Mouse (Mus musculus) liver, embryonic 12.5 days (tissue): ENCODE measurements around the gene H3f3b. TPM values are rescaled to one million over a fixed set of nuclear protein-coding genes. Genes with fewer than 3 reads are reported as not detected.

ENCODE experiments used
- ATAC-seq: fragments of 200-750 bp; cut with Nextera tagmentation; 2 replicates; pipeline ENCODE4 v1.8.0; 2017; ENCODE audit warnings: moderate number of reproducible peaks, mild to moderate bottlenecking, moderate library complexity
- H3K27ac ChIP-seq: fragments of 300-500 bp; sonication (generic); 2 replicates; pipeline ENCODE4 v1.5.1; 2016; ENCODE audit warnings: mild to moderate bottlenecking
- H3K27me3 ChIP-seq: fragments of 300-500 bp; sonication (generic); replicated peaks from 2 replicates; pipeline ENCODE4 v1.6.1; 2016; ENCODE audit warnings: mild to moderate bottlenecking, moderate library complexity
- H3K36me3 ChIP-seq: fragments of 300-500 bp; sonication (generic); 2 replicates; pipeline ENCODE4 v1.6.1; 2016; ENCODE audit warnings: mild to moderate bottlenecking, moderate library complexity
- H3K4me1 ChIP-seq: fragments of 300-500 bp; sonication (generic); 2 replicates; pipeline ENCODE4 v1.6.1; 2016
- H3K4me2 ChIP-seq: fragments of 300-500 bp; sonication (generic); 2 replicates; pipeline ENCODE4 v1.6.1; 2016; ENCODE audit warnings: mild to moderate bottlenecking, moderate library complexity
- H3K4me3 ChIP-seq: fragments of 300-500 bp; sonication (generic); 2 replicates; pipeline ENCODE4 v1.5.1; 2016; ENCODE audit warnings: mild to moderate bottlenecking, moderate library complexity
- H3K9ac ChIP-seq: fragments of 300-500 bp; sonication (generic); 2 replicates; pipeline ENCODE4 v1.6.1; 2016; ENCODE audit warnings: mild to moderate bottlenecking, moderate library complexity
- H3K9me3 ChIP-seq: fragments of 300-500 bp; sonication (generic); replicated peaks from 2 replicates; pipeline ENCODE4 v1.6.1; 2016; ENCODE audit warnings: mild to moderate bottlenecking, moderate library complexity
- WGBS: fragments of 180-500 bp; shearing (Covaris S2); methylation state at CpG from one replicate; pipeline ENCODE4 v1.1.7; 2016; ENCODE audit not compliant: insufficient replicate concordance; 5-methylcytosine and 5-hydroxymethylcytosine counted together
- polyA plus RNA-seq: library from polyadenylated mRNA; unstranded; fragments of >200 nt; fragmentation: Nextera tagmentation; extraction: Ambion mirVana; gene quantifications from 2 replicates; pipeline ENCODE4 v1.2.1, GENCODE M21; 2016

Gene H3f3b
- polyA plus RNA-seq, 1 experiment from 2014 or later: 816 TPM

DNA sequence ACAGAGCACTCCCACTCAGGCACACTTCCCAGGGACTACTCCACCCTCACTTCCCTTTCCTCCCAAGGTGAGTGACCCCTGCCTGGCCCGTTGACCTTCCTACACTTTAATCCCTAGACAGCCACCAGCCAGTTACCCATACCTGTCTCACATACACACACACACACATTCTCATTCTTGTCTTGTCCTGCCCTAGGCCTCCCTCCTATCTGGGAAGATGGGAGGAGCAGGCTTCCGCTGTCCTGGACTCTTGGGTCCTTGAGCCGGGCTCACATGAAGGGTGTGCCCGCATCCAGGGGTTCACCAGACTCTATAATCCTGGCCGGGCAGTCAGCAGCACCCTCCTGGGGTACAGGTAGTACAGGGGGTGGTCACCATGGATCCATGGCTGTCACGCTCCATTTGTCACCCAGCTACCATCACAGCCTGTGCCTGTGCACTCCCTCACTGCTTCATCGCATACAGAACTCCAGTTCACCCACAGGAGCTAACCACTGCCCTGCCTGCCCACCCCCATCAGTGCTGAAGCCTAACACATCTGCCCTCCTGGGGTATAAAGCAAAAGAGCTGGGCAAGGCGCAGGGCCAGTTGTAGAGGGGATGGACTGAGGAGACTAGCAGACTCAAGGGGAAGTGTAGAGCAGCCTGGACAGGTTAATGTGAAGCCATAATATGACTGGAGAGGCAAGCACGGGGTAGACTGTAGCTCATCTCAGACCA, 21.9 kb downstream of the H3f3b start:
- H3K9ac ChIP-seq: peak overlapping the region; percentile 69
- ATAC-seq: peak; percentile 5
- H3K36me3 ChIP-seq: peaks cover 41% of the 10 kb centered on the region

DNA sequence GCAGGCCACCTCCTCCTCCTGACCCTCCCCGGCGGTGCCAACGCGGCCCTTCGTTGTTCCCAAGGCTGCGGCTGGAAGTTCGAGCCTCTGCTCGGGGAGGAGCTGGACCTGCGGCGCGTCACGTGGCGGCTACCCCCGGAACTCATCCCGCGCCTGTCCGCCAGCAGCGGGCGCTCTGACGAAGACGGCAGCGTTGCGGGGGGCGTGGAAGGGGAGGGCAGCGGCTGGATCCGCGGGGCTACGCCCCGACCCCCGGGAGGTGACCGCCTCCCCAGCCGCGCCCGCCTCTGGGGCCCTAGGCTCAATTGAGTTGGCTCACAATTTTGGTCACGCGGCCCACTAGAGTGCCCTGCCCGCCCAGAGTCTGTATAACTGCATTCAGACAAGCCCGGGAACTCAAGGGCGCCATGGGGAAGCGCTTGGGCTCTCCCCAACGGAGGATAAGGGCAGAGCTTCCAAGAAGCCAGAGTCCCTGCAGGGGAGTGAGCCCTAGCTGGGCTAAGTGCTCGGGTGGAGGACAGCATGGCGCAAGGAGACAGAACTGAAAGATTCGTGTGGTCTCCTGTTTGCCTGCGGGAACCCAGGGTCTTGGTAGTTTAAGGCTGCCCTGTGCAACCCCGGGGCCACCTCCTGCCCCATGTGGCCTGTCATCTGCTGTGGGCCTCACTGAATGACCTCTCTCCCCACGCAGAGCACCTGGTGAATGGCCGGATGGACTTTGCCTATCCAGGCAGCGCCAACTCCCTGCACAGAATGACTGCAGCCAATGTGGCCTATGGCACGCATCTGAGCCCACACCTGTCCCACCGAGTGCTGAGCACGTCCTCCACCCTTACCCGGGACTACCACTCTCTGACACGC, 22.7 kb downstream of the H3f3b start:
- Histone ChIP-seq H3K9me3 (no peaks in the 10 kb centered on the region), H3K27me3 (peaks cover 9% of the 10 kb centered on the region), H3K27ac (peak overlapping the region; percentile 85), H3K4me1 (peaks cover 40% of the 10 kb centered on the region), H3K4me3 (peak overlapping the region; percentile 51), H3K9ac (peak overlapping the region; percentile 69), H3K4me2 (peak overlapping the region; percentile 84), H3K36me3 (peaks cover 33% of the 10 kb centered on the region)
- WGBS: 6% methylated on average over 53 of the region's 54 CpGs
- ATAC-seq: peak; percentile 76

More for the DNA sequence above, 21.9 kb downstream of the H3f3b start:
- Histone ChIP-seq H3K4me2 (peak overlapping the region; percentile 84), H3K4me3 (peak overlapping the region; percentile 51), H3K27ac (peak overlapping the region; percentile 85), H3K9me3 (no peaks in the 10 kb centered on the region), H3K4me1 (peaks cover 48% of the 10 kb centered on the region), H3K27me3 (peaks cover 4% of the 10 kb centered on the region; the same call in 1 of the 2 replicates)
- WGBS: 59% methylated on average over 9 of the region's 9 CpGs

DNA sequence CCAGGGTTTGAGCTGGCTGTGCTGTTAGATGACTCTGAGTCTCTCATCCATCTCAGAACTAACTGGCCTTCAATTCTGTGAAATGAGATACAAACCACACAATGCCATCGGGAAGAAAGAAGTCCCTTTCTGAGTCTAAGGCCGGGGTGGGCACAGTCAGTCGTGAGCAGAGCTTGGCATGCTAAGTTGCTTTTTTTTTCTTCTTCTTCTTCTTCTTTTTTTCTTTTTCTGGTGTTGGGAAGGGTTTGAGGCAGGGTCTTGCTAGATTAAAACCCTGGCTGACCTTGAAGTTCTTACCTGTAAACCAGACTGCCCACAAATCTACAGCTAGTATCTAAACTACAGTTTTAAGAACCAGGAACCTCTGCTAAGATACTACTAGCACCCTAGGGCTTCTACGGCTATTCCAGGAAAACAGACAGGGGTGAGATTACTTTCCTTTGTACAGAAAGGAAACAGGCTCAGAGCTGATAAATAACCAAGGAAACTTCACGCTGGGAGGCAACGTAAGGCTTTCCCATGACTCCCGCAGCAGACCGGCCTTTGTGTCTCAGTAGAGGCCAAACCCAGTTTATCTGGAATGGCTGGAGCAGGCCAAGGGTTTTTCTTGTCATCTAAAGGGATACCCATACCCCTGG, 23.5 kb downstream of the H3f3b start:
- H3K9me3 ChIP-seq: no peaks in the 10 kb centered on the region
- H3K4me2 ChIP-seq: peak overlapping the region; percentile 84
- H3K36me3 ChIP-seq: peaks cover 26% of the 10 kb centered on the region
- peaks cover 45% of the 10 kb centered on the region for H3K4me1 ChIP-seq
- peak overlapping the region; percentile 69 for H3K9ac ChIP-seq
- peaks cover 15% of the 10 kb centered on the region for H3K27me3 ChIP-seq
- 12% methylated on average over 8 of the region's 8 CpGs for WGBS
- ATAC-seq: 0 out of 2 replicates have a peak, but pooled peaks have one; percentile 1
- H3K27ac ChIP-seq: peak overlapping the region; percentile 85
- peak overlapping the region; percentile 51 for H3K4me3 ChIP-seq

DNA sequence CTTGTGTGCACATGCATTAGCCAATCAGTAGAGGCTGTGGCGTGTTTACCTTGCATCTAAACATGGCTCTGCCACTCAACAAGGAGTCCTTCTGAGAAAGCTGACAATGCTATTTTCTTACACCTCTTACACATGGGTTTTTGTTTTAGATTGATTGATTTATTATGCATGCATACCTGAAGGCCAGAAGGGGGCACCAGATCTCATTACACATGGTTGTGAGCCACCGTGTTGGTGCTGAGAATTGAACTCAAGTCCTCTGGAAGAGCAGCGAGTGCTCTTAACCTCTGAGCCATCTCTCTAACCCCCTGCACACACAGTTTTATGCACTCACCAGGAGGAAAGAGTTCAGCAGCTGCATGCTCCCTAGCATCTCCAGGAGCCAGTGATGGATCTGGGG, 24.9 kb downstream of the H3f3b start:
- Histone ChIP-seq H3K9ac (no peak overlapping the region), H3K27me3 (peaks cover 21% of the 10 kb centered on the region), H3K4me2 (no peak overlapping the region), H3K9me3 (no peaks in the 10 kb centered on the region), H3K4me1 (peaks cover 50% of the 10 kb centered on the region), H3K36me3 (peaks cover 13% of the 10 kb centered on the region), H3K4me3 (no peak overlapping the region), H3K27ac (no peak overlapping the region)
- ATAC-seq: no peak
- WGBS: 87% methylated on average over 3 of the region's 3 CpGs

DNA sequence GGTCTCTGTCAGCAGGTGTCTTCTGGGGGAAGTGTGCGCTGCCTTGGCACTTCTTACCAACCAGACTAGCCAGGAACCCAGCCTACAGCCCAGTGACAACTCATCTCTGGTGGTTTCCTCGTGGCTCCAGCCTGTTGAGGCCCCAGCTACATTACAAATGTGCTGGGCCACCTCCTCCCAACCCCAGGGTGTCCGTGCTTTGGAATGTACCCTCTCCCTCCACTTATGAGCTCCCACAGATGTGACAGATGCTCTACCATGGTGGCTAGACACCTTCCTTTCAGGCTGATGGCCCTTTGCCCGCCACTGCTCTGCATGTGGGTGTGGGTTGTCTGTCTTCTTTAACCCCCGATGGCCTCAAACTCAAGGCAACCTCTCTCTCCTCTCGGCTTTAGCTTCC, 26.0 kb downstream of the H3f3b start:
- H3K27me3 ChIP-seq: peaks cover 26% of the 10 kb centered on the region
- 59% methylated on average over 6 of the region's 6 CpGs for WGBS
- ATAC-seq: no peak

DNA sequence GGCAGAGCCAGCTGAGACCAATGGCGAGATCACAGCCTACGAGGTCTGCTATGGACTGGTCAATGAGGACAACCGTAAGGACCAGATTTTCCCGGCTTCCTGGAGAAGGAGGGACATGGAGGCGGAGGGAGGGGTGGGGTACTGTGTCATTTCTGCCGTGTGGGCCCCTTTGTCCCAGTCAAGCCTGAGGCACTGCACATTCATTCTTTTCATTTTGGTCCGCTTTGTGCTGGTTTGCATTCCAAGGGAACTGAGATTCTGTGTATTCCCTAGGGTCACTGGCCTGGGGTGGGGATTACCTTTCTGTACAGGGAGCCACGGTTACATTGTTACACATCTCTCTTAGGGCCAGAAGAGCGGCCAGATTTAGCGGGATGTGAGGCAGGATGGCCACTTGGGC, 27.2 kb downstream of the H3f3b start:
- Histone ChIP-seq H3K9ac (no peak overlapping the region), H3K4me2 (no peak overlapping the region), H3K4me1 (peaks cover 34% of the 10 kb centered on the region), H3K9me3 (no peaks in the 10 kb centered on the region), H3K4me3 (no peak overlapping the region), H3K36me3 (no peaks in the 10 kb centered on the region), H3K27ac (no peak overlapping the region), H3K27me3 (peaks cover 26% of the 10 kb centered on the region)
- 62% methylated on average over 10 of the region's 10 CpGs for WGBS
- no peak for ATAC-seq

More for the DNA sequence above, 26.0 kb downstream of the H3f3b start:
- Histone ChIP-seq H3K4me1 (peaks cover 45% of the 10 kb centered on the region), H3K36me3 (peaks cover 1% of the 10 kb centered on the region), H3K9ac (no peak overlapping the region), H3K4me3 (no peak overlapping the region), H3K9me3 (no peaks in the 10 kb centered on the region), H3K4me2 (no peak overlapping the region), H3K27ac (no peak overlapping the region)

DNA sequence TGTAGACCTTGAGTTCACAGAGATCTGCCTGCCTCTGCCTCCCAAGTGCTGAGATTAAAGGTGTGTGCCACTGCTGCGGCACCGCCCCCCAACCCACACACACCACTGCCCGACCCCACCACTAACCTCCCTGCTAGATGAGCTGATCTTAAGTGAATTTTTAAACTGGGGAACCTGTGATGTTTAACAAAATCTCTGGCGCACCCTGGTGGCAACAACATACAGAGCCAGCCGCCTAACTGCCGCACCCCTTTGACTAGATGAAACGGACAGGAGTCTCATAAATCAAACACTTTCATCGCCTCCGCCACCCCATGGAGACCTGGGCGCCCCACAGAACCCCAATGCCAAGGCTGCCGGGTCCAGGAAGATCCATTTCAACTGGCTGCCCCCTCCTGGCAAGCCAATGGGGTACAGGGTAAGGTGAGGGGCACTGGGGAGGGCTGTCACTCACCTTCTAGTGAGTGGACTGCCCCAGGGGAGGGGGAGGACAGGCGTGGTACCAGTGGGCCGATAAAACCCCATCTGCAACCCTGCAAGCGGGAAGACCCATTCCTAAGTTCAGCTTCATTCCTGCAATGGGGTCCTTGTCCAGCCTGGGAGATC, 28.1 kb downstream of the H3f3b start:
- no peaks in the 10 kb centered on the region for H3K36me3 ChIP-seq
- no peak overlapping the region for H3K9ac ChIP-seq
- H3K27me3 ChIP-seq: peaks cover 26% of the 10 kb centered on the region
- 6% methylated on average over 14 of the region's 14 CpGs for WGBS
- H3K4me3 ChIP-seq: no peak overlapping the region
- ATAC-seq: no peak
- no peaks in the 10 kb centered on the region for H3K9me3 ChIP-seq
- 0 out of 2 replicates have a peak overlapping the region, but pooled peaks have one; percentile 10 for H3K4me2 ChIP-seq
- H3K4me1 ChIP-seq: peaks cover 24% of the 10 kb centered on the region
- H3K27ac ChIP-seq: no peak overlapping the region

DNA sequence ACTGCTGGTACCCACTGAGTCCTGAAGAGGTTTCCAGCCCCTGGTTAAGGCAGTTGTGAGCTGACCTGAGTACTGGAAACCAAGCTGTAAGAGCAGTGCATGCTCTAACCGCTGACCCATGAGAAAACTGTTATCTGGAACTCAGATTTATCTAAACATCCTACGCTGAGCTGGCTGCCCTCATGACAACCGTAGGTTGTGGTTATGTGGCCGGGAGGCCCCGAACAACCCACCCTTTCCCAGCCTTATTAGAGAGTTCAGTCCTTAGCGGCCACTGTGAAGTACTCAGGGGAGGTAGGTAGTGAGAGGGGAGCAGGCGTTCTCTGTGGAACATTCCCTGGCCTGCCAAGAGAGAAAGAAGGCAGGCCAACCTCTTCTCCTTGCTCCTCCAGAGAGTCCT, 28.7 kb downstream of the H3f3b start:
- Histone ChIP-seq H3K4me2 (no peak overlapping the region), H3K4me1 (peaks cover 18% of the 10 kb centered on the region), H3K27me3 (peaks cover 26% of the 10 kb centered on the region), H3K36me3 (no peaks in the 10 kb centered on the region), H3K9ac (no peak overlapping the region), H3K4me3 (no peak overlapping the region), H3K9me3 (no peaks in the 10 kb centered on the region), H3K27ac (no peak overlapping the region)
- WGBS: 13% methylated on average over 7 of the region's 7 CpGs
- no peak for ATAC-seq

DNA sequence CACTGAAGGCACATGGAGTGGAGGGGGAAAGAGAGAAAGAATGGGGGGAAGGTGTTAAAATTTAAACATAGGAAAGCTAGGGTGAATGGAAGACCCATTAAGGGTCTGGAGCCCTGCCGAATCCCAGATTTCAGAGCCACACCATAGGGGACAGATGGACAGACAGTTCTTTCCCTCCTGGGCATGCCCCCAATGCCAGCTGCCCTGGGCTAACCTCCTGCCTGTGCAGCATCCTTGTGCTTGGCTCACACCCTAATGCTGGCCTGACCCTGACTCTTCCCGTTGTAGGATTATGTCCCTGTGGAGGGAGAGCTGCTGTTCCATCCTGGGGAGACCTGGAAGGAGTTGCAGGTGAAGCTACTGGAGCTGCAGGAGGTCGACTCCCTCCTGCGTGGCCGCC, 30.1 kb downstream of the H3f3b start:
- 69% methylated on average over 5 of the region's 5 CpGs for WGBS
- ATAC-seq: no peak
- Histone ChIP-seq H3K36me3 (no peaks in the 10 kb centered on the region), H3K9ac (no peak overlapping the region), H3K4me3 (no peak overlapping the region), H3K27ac (no peak overlapping the region), H3K9me3 (no peaks in the 10 kb centered on the region), H3K27me3 (peaks cover 38% of the 10 kb centered on the region), H3K4me2 (no peak overlapping the region), H3K4me1 (peaks cover 11% of the 10 kb centered on the region)

DNA sequence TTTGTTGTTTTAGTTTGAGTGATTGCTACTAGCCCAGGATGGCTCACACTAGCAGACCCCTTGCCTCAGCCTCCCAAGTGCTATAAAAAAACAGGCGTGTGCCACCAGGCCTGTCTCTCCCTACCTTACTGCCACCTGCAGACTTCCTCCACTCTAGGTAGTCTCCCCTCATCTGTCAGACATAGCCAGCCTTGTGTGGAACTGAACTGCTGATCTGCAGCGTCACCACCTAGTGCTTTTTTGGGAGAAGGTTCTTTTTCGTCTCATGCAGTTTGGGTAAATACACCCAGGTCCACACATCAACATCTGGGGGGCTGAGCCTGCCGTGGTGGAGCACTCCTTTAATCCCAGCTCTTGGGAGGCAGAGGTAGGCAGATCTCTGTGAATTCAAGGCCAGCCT, 30.7 kb downstream of the H3f3b start:
- peaks cover 11% of the 10 kb centered on the region for H3K4me1 ChIP-seq
- no peak overlapping the region for H3K9ac ChIP-seq
- no peak overlapping the region for H3K4me3 ChIP-seq
- no peaks in the 10 kb centered on the region for H3K36me3 ChIP-seq
- WGBS: 62% methylated on average over 4 of the region's 4 CpGs
- H3K27me3 ChIP-seq: peaks cover 43% of the 10 kb centered on the region
- no peak for ATAC-seq
- H3K4me2 ChIP-seq: no peak overlapping the region
- H3K9me3 ChIP-seq: no peaks in the 10 kb centered on the region
- no peak overlapping the region for H3K27ac ChIP-seq

DNA sequence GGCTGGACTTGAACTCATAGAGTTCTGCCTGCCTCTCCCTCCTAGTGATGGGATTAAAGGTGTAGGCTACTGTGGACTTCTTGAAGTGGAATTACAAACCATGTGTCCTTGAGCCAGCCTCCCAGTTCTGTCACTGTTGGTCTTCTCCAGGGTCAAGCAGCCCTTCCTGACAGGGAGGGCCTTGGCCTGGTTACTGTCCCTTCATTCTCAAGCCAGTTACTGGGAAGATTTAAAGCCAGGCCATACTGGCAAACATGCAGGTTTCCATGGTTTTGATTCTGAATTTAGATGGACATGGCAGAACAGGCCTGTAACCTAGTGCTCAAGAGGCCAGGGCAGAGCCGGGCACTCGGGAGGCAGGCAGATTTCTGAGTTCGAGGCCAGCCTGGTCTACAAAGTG, 32.5 kb downstream of the H3f3b start:
- H3K4me2 ChIP-seq: no peak overlapping the region
- H3K9me3 ChIP-seq: no peaks in the 10 kb centered on the region
- no peak overlapping the region for H3K27ac ChIP-seq
- H3K27me3 ChIP-seq: peaks cover 44% of the 10 kb centered on the region
- H3K9ac ChIP-seq: no peak overlapping the region
- peaks cover 16% of the 10 kb centered on the region for H3K4me1 ChIP-seq
- H3K4me3 ChIP-seq: no peak overlapping the region
- ATAC-seq: no peak
- no peaks in the 10 kb centered on the region for H3K36me3 ChIP-seq
- WGBS: 71% methylated on average over 3 of the region's 3 CpGs
